Mouse (Mus musculus) adrenal gland, adult 2 months (tissue): Measurements from ENCODE around the gene Arpc4. TPM values are rescaled to one million over a fixed set of nuclear protein-coding genes. Genes with fewer than 3 reads are reported as not detected.

Source experiments
- microRNA-seq, 2 experiments: library from miRNA; unstranded; fragments of <30 nt; microRNA quantifications; one replicate each; pipeline ENCODE4 v1.2.0; 2021
- polyA plus RNA-seq: library from polyadenylated mRNA; depleted of rRNA; stranded (reverse); fragments of >200 nt; gene quantifications from 2 replicates; pipeline ENCODE4 v1.2.3, GENCODE M21; 2012; rRNA removed
- total RNA-seq, 2 experiments: library from RNA; stranded (reverse); gene quantifications; 2 replicates each; pipeline ENCODE4 v1.2.3; 2021

The Arpc4 gene
- total and polyA plus RNA-seq, 3 experiments = 61.0 to 211 (median 175) TPM

Small RNA genes within 50 kb of the gene (microRNA-seq; reads per million reads assigned to microRNA genes)
- gene Gm24387 = 0 reads per million in 2 experiments

Other genes starting within 250 kb of the Arpc4 start
- 1 to 10 TPM; 2.3 to 5.4 TPM for gene Lhfpl4, start 182.7 kb upstream of the Arpc4 start, total RNA-seq
- 3.8 and 5.5 TPM in 2 replicates for gene Lhfpl4, start 182.7 kb upstream of the Arpc4 start, polyA plus RNA-seq
- gene Mtmr14, start 140.3 kb upstream of the Arpc4 start, total RNA-seq = 10 to 100 TPM; 14.8 to 23.8 TPM
- 46.7 and 47.1 TPM in 2 replicates for gene Mtmr14, start 140.3 kb upstream of the Arpc4 start, polyA plus RNA-seq
- gene Cpne9, start 95.8 kb upstream of the Arpc4 start, total RNA-seq = 1 to 10 TPM; 2.8 to 3.4 TPM
- 2.2 and 7.4 TPM in 2 replicates for gene Cpne9, start 95.8 kb upstream of the Arpc4 start, polyA plus RNA-seq
- gene Brpf1, start 71.0 kb upstream of the Arpc4 start, total RNA-seq = 10 to 100 TPM; 23.8 to 24.2 TPM
- gene Brpf1, start 71.0 kb upstream of the Arpc4 start, polyA plus RNA-seq = 14.3 and 15.1 TPM in 2 replicates
- 10 to 100 TPM; 10.5 to 16.4 TPM for gene Ogg1, start 51.1 kb upstream of the Arpc4 start, total RNA-seq
- 22.0 and 22.3 TPM in 2 replicates for gene Ogg1, start 51.1 kb upstream of the Arpc4 start, polyA plus RNA-seq
- gene Camk1, start 34.1 kb upstream of the Arpc4 start, total RNA-seq = 10 to 100 TPM; 49.0 to 58.3 TPM
- 56.7 and 69.9 TPM in 2 replicates for gene Camk1, start 34.1 kb upstream of the Arpc4 start, polyA plus RNA-seq
- 10 to 100 TPM; 35.1 to 47.0 TPM for gene Tada3, start 232 bp upstream of the Arpc4 start, total RNA-seq
- gene Tada3, start 232 bp upstream of the Arpc4 start, polyA plus RNA-seq = 32.4 and 34.5 TPM in 2 replicates
- gene Ttll3, start 11.1 kb downstream of the Arpc4 start, total RNA-seq = 1 to 10 TPM; 2.1 to 3.5 TPM
- 5.8 and 7.0 TPM in 2 replicates for gene Ttll3, start 11.1 kb downstream of the Arpc4 start, polyA plus RNA-seq
- gene Rpusd3, start 41.2 kb downstream of the Arpc4 start, total RNA-seq = 1 to 10 TPM; 9.1 to 9.2 TPM
- gene Rpusd3, start 41.2 kb downstream of the Arpc4 start, polyA plus RNA-seq = 65.5 and 102 TPM in 2 replicates
- 100 to 1,000 TPM; 354 to 980 TPM for gene Cidec, start 57.6 kb downstream of the Arpc4 start, total RNA-seq
- gene Cidec, start 57.6 kb downstream of the Arpc4 start, polyA plus RNA-seq = 514 and 896 TPM in 2 replicates
- 10 to 100 TPM; 50.5 TPM for gene Jagn1, start 64.5 kb downstream of the Arpc4 start, total RNA-seq
- 49.5 and 64.3 TPM in 2 replicates for gene Jagn1, start 64.5 kb downstream of the Arpc4 start, polyA plus RNA-seq
- 1 to 10 TPM; 1.1 to 1.9 TPM for gene Il17re, start 80.4 kb downstream of the Arpc4 start, total RNA-seq
- 4.0 TPM in 2 replicates for gene Il17re, start 80.4 kb downstream of the Arpc4 start, polyA plus RNA-seq
- gene Il17rc, start 93.3 kb downstream of the Arpc4 start, total RNA-seq = 10 to 100 TPM; 17.0 to 22.0 TPM
- 90.8 and 103 TPM in 2 replicates for gene Il17rc, start 93.3 kb downstream of the Arpc4 start, polyA plus RNA-seq
- gene Creld1, start 105.2 kb downstream of the Arpc4 start, total RNA-seq = 10 to 100 TPM; 44.7 to 58.5 TPM
- 30.0 and 31.1 TPM in 2 replicates for gene Creld1, start 105.2 kb downstream of the Arpc4 start, polyA plus RNA-seq
- gene Prrt3, start 123.8 kb downstream of the Arpc4 start, total RNA-seq = under 1 TPM; 0.09 to 0.21 TPM
- gene Prrt3, start 123.8 kb downstream of the Arpc4 start, polyA plus RNA-seq = 0.32 and 0.33 TPM in 2 replicates
- gene Emc3, start 153.5 kb downstream of the Arpc4 start, total RNA-seq = 100 to 1,000 TPM in 1 of 2 experiments, 10 to 100 TPM in 1; 99.9 to 116 TPM
- gene Emc3, start 153.5 kb downstream of the Arpc4 start, polyA plus RNA-seq = 44.9 and 53.6 TPM in 2 replicates
- gene Fancd2, start 153.6 kb downstream of the Arpc4 start, total RNA-seq = under 1 TPM; 0.41 to 0.72 TPM
- gene Fancd2, start 153.6 kb downstream of the Arpc4 start, polyA plus RNA-seq = 0.17 and 1.2 TPM in 2 replicates
- under 1 TPM in 1 of 2 experiments, not detected in 1; 0.21 TPM for gene Fancd2os, start 222.6 kb downstream of the Arpc4 start, total RNA-seq
- gene Fancd2os, start 222.6 kb downstream of the Arpc4 start, polyA plus RNA-seq = 0.15 TPM in 1 of 2 replicates, not detected in the other
- gene Brk1, start 226.7 kb downstream of the Arpc4 start, total RNA-seq = 100 to 1,000 TPM; 181 to 201 TPM
- 113 and 167 TPM in 2 replicates for gene Brk1, start 226.7 kb downstream of the Arpc4 start, polyA plus RNA-seq
- gene Vhl, start 245.8 kb downstream of the Arpc4 start, total RNA-seq = 10 to 100 TPM; 22.5 to 26.3 TPM
- 16.8 and 21.4 TPM in 2 replicates for gene Vhl, start 245.8 kb downstream of the Arpc4 start, polyA plus RNA-seq